Mouse (Mus musculus): ENCODE measurements around the gene Arhgap32. TPM values are rescaled to one million over a fixed set of nuclear protein-coding genes. Genes with fewer than 3 reads are reported as not detected.
A peak's percentile ranks its signal among the peaks of the same experiment; 100 is the strongest.

Arhgap32 gene
- polyA plus RNA-seq, 1 experiment from 2014 or later = 16.6 TPM

DNA sequence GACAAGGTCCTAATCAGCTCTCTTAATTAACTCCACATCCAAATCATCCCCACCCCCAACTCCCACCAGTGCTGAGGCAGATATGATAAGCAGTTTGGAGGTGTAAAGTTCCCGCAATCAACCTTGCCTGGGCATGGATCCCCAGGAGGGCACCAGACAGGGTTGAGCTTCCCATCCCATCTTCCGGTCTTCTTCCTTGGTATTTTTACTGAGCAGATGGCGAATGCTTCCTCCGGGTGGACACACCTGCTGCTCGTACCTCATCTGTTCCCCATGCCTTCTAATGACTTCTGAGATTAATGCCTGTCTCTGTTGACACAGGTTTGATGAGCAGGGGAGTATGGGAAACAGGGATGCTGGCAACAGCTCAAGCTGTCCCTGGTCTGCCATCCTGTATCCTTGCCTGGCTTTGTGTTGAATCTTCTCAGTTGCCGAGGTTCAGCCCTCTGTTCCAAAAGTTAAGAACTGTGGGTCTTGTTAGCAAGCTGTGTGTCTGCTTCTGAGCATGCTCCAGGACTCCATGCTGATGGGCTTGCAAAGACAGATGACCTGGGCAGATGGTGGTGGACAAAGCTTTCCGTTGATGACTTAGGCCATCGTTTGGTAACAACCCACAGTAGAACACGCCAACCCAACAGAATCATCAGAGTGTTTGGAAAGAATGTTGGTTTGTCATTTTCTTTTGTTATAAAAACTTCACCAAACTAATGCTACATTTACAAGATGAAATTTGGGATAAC lies 179.3 kb downstream of the Arhgap32 start:
- Histone ChIP-seq H3K9ac (no peak overlapping the region), H3K4me2 (replicated peaks) (no peak overlapping the region), H3K4me1 (replicated peaks; ENCODE audit: control insufficient read depth, insufficient read depth, low read length) (peaks cover 12% of the 10 kb centered on the region; the same call in 1 of the 2 replicates), H3K27me3 (ENCODE audit: control insufficient read depth, insufficient read depth, low read length) (no peaks in the 10 kb centered on the region; the same call in 1 of the 2 replicates), H3K27ac (no peak overlapping the region), H3K36me3 (replicated peaks; ENCODE audit: control insufficient read depth, insufficient read depth) (no peaks in the 10 kb centered on the region), H3K4me3 (replicated peaks; ENCODE audit: low read length) (no peak overlapping the region), H3K9me3 (ENCODE audit: control insufficient read depth, low read length) (no peaks in the 10 kb centered on the region)
- DNase-seq (ENCODE audit: low spot score) (no peak), ATAC-seq (ENCODE audit: low FRiP score) (no peak)
- WGBS = 73% methylated on average over 9 of the region's 9 CpGs

DNA sequence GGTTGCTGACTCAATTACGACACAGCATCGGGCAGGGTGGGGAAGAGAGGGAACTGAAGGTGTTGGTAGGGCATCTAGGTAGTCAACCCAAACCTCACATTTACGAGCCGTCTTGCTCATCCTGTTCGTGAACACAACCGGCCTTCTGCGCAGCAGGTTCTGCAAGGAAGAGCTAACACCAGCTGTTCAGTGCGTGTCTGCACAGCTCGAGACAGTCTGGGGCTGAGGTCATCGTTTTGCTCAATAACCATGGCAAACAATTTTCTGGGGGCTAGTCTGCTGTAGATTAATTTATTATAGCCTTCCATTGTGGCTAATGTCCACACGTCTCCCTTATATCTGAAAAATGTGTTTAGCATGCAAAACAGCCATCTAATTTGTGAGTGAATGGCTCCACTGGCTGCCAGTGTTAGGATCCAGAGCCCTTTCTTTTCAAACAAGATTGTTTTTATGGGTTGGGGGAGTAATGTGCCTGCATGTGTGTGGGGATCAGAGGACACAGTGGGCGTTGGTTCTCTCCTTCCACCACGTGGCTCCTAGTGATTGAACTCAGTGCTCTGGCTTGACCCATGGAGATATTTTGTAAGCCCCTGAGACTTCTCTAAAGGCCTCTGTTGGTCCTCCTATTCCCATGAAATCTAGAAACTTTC lies 186.7 kb downstream of the Arhgap32 start:
- no peak overlapping the region for H3K4me2 ChIP-seq (replicated peaks)
- ATAC-seq (ENCODE audit: low FRiP score) = peak; percentile 72; the same call in 1 of the 2 replicates

DNA sequence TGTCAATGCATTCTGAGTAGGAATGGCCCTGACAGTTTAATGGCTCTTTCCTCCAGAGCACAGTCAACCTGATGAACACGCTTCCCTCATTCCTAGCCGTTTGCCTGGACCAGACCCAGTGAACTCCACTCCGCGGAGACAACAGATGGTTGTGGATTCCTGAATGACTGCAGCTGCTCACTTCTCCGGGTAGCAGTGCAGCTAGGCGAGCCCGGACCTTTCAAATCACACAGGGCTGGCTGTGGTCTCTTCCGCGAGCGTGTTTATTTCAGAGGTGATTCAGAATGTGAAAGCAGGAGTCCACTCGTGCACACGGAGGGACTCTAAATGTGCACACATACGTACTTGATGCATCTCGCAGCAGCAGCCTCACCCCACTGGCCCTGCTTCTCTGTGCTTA lies 195.8 kb downstream of the Arhgap32 start:
- H3K4me1 ChIP-seq (replicated peaks; ENCODE audit: control insufficient read depth, insufficient read depth, low read length) = 0 out of 2 replicates have a peak, but pooled peaks cover 11% of the 10 kb centered on the region
- H3K9ac ChIP-seq = peak overlapping the region; percentile 16; the same call in 1 of the 2 replicates
- H3K27me3 ChIP-seq (ENCODE audit: control insufficient read depth, insufficient read depth, low read length) = no peaks in the 10 kb centered on the region
- DNase-seq (ENCODE audit: low spot score) (no peak), ATAC-seq (ENCODE audit: low FRiP score) (no peak)
- no peak overlapping the region for H3K4me3 ChIP-seq (replicated peaks; ENCODE audit: low read length)
- peak overlapping the region; percentile 62 for H3K27ac ChIP-seq
- 46% methylated on average over 14 of the region's 14 CpGs for WGBS
- no peak overlapping the region; the same call in 1 of the 2 replicates for H3K4me2 ChIP-seq (replicated peaks)
- no peaks in the 10 kb centered on the region for H3K9me3 ChIP-seq (ENCODE audit: control insufficient read depth, low read length)
- H3K36me3 ChIP-seq (replicated peaks; ENCODE audit: control insufficient read depth, insufficient read depth) = no peaks in the 10 kb centered on the region

More for the DNA sequence above, 186.7 kb downstream of the Arhgap32 start:
- Histone ChIP-seq H3K27ac (no peak overlapping the region), H3K9ac (no peak overlapping the region), H3K36me3 (replicated peaks; ENCODE audit: control insufficient read depth, insufficient read depth) (no peaks in the 10 kb centered on the region), H3K4me3 (replicated peaks; ENCODE audit: low read length) (no peak overlapping the region), H3K9me3 (ENCODE audit: control insufficient read depth, low read length) (no peaks in the 10 kb centered on the region), H3K4me1 (replicated peaks; ENCODE audit: control insufficient read depth, insufficient read depth, low read length) (peaks cover 7% of the 10 kb centered on the region), H3K27me3 (ENCODE audit: control insufficient read depth, insufficient read depth, low read length) (no peaks in the 10 kb centered on the region; the same call in 1 of the 2 replicates)
- DNase-seq (ENCODE audit: low spot score) = no peak
- 21% methylated on average over 13 of the region's 13 CpGs for WGBS

DNA sequence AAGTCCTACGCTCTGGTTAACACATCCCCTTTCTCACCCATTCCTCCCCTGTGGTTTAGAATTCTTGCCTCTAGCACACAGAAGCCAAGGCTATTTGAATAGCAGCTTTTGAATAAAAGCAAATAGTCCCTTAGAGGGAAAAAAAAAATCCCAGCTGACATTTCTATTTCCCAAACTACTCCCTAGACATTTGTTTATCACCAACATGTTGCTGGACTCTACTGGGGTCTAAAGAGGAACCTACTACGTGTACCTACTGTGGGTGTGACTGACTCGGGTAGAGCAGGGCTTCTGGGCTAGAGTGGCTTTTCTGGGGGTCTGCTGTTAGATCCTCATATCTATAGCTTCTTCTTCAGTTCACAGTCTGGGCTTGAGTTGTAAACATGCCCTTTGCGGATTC lies 196.3 kb downstream of the Arhgap32 start:
- H3K9me3 ChIP-seq (ENCODE audit: control insufficient read depth, low read length) = no peaks in the 10 kb centered on the region

DNA sequence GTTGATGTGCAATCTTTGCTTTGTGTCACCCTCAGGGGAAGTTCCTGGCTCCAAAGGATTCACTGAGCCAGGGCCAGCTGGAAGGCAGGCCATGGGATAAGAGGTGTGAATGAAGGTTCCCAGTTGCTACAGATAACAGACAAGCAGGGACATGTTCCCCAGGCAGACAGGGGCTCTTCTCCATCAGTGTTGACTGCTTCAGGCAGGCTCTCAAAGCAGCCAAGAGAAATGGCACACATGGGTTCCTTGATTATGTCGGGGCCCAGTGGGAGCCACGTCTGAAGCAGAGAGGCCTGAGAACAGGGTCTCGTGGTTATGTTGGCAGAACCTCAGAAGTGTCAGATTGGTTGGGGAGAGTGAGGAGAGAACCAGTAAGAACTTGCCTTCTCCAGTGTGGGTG lies 198.1 kb downstream of the Arhgap32 start:
- Histone ChIP-seq H3K9me3 (ENCODE audit: control insufficient read depth, low read length) (no peaks in the 10 kb centered on the region), H3K27me3 (ENCODE audit: control insufficient read depth, insufficient read depth, low read length) (no peaks in the 10 kb centered on the region), H3K27ac (no peak overlapping the region), H3K9ac (no peak overlapping the region), H3K36me3 (replicated peaks; ENCODE audit: control insufficient read depth, insufficient read depth) (no peaks in the 10 kb centered on the region), H3K4me3 (replicated peaks; ENCODE audit: low read length) (no peak overlapping the region), H3K4me1 (replicated peaks; ENCODE audit: control insufficient read depth, insufficient read depth, low read length) (0 out of 2 replicates have a peak, but pooled peaks cover 11% of the 10 kb centered on the region), H3K4me2 (replicated peaks) (no peak overlapping the region)
- no peak for DNase-seq (ENCODE audit: low spot score)
- ATAC-seq (ENCODE audit: low FRiP score) = no peak
- 86% methylated on average over 3 of the region's 3 CpGs for WGBS

More for the DNA sequence above, 196.3 kb downstream of the Arhgap32 start:
- Histone ChIP-seq H3K27me3 (ENCODE audit: control insufficient read depth, insufficient read depth, low read length) (no peaks in the 10 kb centered on the region), H3K36me3 (replicated peaks; ENCODE audit: control insufficient read depth, insufficient read depth) (no peaks in the 10 kb centered on the region), H3K4me3 (replicated peaks; ENCODE audit: low read length) (no peak overlapping the region), H3K4me2 (replicated peaks) (no peak overlapping the region; the same call in 1 of the 2 replicates), H3K9ac (peak overlapping the region; percentile 16; the same call in 1 of the 2 replicates), H3K4me1 (replicated peaks; ENCODE audit: control insufficient read depth, insufficient read depth, low read length) (0 out of 2 replicates have a peak, but pooled peaks cover 11% of the 10 kb centered on the region), H3K27ac (peak overlapping the region; percentile 62)
- ATAC-seq (ENCODE audit: low FRiP score) (no peak), DNase-seq (ENCODE audit: low spot score) (no peak)
- 66% methylated on average over 4 of the region's 4 CpGs for WGBS

DNA sequence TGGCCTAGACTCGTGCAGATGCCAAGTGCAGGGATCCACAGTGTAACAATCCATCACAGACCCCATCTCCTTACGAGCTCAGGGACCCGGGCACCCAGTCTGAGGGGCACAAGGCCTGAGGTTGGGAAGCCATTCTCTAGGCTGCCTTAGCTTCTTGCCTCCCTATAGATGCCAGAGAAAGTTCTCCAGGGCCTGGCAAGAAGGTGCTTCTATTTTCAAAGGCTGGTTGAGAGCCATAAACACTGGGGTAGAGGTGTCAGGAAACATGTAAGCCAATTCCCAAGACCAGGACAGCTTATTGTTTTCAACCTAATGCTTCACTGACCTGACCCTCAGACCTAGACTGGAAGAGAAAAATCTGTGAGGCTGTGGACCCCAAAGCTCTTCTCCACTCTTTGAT lies 200.1 kb downstream of the Arhgap32 start:
- H3K9me3 ChIP-seq (ENCODE audit: control insufficient read depth, low read length) = no peaks in the 10 kb centered on the region
- H3K36me3 ChIP-seq (replicated peaks; ENCODE audit: control insufficient read depth, insufficient read depth) = no peaks in the 10 kb centered on the region
- no peak overlapping the region for H3K27ac ChIP-seq
- H3K9ac ChIP-seq = no peak overlapping the region
- 82% methylated on average over 3 of the region's 3 CpGs for WGBS
- H3K4me1 ChIP-seq (replicated peaks; ENCODE audit: control insufficient read depth, insufficient read depth, low read length) = 0 out of 2 replicates have a peak, but pooled peaks cover 14% of the 10 kb centered on the region
- no peaks in the 10 kb centered on the region for H3K27me3 ChIP-seq (ENCODE audit: control insufficient read depth, insufficient read depth, low read length)
- ATAC-seq (ENCODE audit: low FRiP score) (no peak), DNase-seq (ENCODE audit: low spot score) (no peak)
- no peak overlapping the region for H3K4me3 ChIP-seq (replicated peaks; ENCODE audit: low read length)
- no peak overlapping the region for H3K4me2 ChIP-seq (replicated peaks)

Small RNAs within 50 kb of the gene (microRNA-seq; reads per million reads assigned to microRNA genes)
- not detected for gene Gm44453

Other genes starting within 250 kb of the Arhgap32 start
- 0.17 TPM in 1 of 2 replicates, not detected in the other for gene Barx2, start 202.7 kb upstream of the Arhgap32 start, polyA plus RNA-seq (2014; fragmentation: Nextera tagmentation; extraction: Ambion mirVana)
- gene Kcnj5, start 228.2 kb downstream of the Arhgap32 start, polyA plus RNA-seq (2014; fragmentation: Nextera tagmentation; extraction: Ambion mirVana) = 0.28 and 0.60 TPM in 2 replicates

Data from hindbrain, embryonic 14.5 days (tissue).